Mouse (Mus musculus): Measurements from ENCODE around the gene Oit1. TPM values are rescaled to one million over a fixed set of nuclear protein-coding genes. Genes with fewer than 3 reads are reported as not detected.

The Oit1 gene
- polyA plus RNA-seq, 2 experiments, result 0.02 TPM; not detected in 1

- H3K9me3 ChIP-seq (ENCODE audit: control insufficient read depth, low read length), result no peaks in the 10 kb centered on the region
- H3K36me3 ChIP-seq (replicated peaks; ENCODE audit: control insufficient read depth, insufficient read depth, low read depth), result no peaks in the 10 kb centered on the region
- ATAC-seq (ENCODE audit: insufficient read depth) (no peak), DNase-seq (ENCODE audit: low read depth in 3 of 3, low spot score in 3 of 3) (no peak)
- H3K4me3 ChIP-seq (ENCODE audit: insufficient read depth in 1 of 2, low read depth in 2 of 2, low read length in 2 of 2), result no peak overlapping the region
- no peaks in the 10 kb centered on the region for H3K4me1 ChIP-seq (replicated peaks; ENCODE audit: control insufficient read depth in 2 of 2, insufficient read depth in 2 of 2, low read length in 1 of 2)
- 86% methylated on average over 3 of the region's 3 CpGs for WGBS (ENCODE audit: insufficient replicate concordance)
- H3K27me3 ChIP-seq (ENCODE audit: control insufficient read depth, insufficient read depth, low read length), result no peaks in the 10 kb centered on the region
- no peak overlapping the region for H3K27ac ChIP-seq
- no peak overlapping the region for H3K4me2 ChIP-seq (ENCODE audit: low read depth)
- no peak overlapping the region for H3K9ac ChIP-seq (replicated peaks)
- TF ChIP-seq CTCF (IDR thresholded peaks at IDR 0.05; ENCODE audit: low read depth) (no peak), EP300 (IDR thresholded peaks at IDR 0.05; ENCODE audit: low read depth) (no peak)
Observed at GRCm38 (mm10) chr14:8403310-8403709, 24.8 kb upstream of the Oit1 start.

- no peaks in the 10 kb centered on the region for H3K9me3 ChIP-seq (ENCODE audit: control insufficient read depth, low read length)
- DNase-seq (ENCODE audit: low read depth in 3 of 3, low spot score in 3 of 3), result no peak
- H3K36me3 ChIP-seq (replicated peaks; ENCODE audit: control insufficient read depth, insufficient read depth, low read depth), result no peaks in the 10 kb centered on the region
- ATAC-seq (ENCODE audit: insufficient read depth), result no peak
- no peak overlapping the region for H3K4me2 ChIP-seq (ENCODE audit: low read depth)
- no peaks in the 10 kb centered on the region; a peak in 1 of 4 replicates for H3K4me1 ChIP-seq (replicated peaks; ENCODE audit: control insufficient read depth in 2 of 2, insufficient read depth in 2 of 2, low read length in 1 of 2)
- H3K4me3 ChIP-seq (ENCODE audit: insufficient read depth in 1 of 2, low read depth in 2 of 2, low read length in 2 of 2), result no peak overlapping the region
- H3K27me3 ChIP-seq (ENCODE audit: control insufficient read depth, insufficient read depth, low read length), result no peaks in the 10 kb centered on the region
- no peak overlapping the region for H3K9ac ChIP-seq (replicated peaks)
- TF ChIP-seq CTCF (IDR thresholded peaks at IDR 0.05; ENCODE audit: low read depth) (no peak), EP300 (IDR thresholded peaks at IDR 0.05; ENCODE audit: low read depth) (no peak)
- H3K27ac ChIP-seq, result no peak overlapping the region
Observed at GRCm38 (mm10) chr14:8398507-8398906, 20.0 kb upstream of the Oit1 start.

- DNase-seq (ENCODE audit: low read depth in 3 of 3, low spot score in 3 of 3), result no peak
Observed at GRCm38 (mm10) chr14:8395690-8396287, 17.2 kb upstream of the Oit1 start.

GRCm38 (mm10) chr14:8392181-8392825 is 13.7 kb upstream of the Oit1 start:
- H3K27ac ChIP-seq, result no peak overlapping the region
- no peaks in the 10 kb centered on the region for H3K36me3 ChIP-seq (replicated peaks; ENCODE audit: control insufficient read depth, insufficient read depth, low read depth)
- H3K9me3 ChIP-seq (ENCODE audit: control insufficient read depth, low read length), result no peaks in the 10 kb centered on the region
- no peak overlapping the region for H3K4me3 ChIP-seq (ENCODE audit: insufficient read depth in 1 of 2, low read depth in 2 of 2, low read length in 2 of 2)
- H3K4me2 ChIP-seq (ENCODE audit: low read depth), result no peak overlapping the region
- whole genome bisulfite sequencing (ENCODE audit: insufficient replicate concordance), result 31% methylated on average over 6 of the region's 6 CpGs
- DNase-seq (ENCODE audit: low read depth in 3 of 3, low spot score in 3 of 3) (no peak), ATAC-seq (ENCODE audit: insufficient read depth) (no peak)
- no peak for TF ChIP-seq EP300 (IDR thresholded peaks at IDR 0.05; ENCODE audit: low read depth)
- no peak for TF ChIP-seq CTCF (IDR thresholded peaks at IDR 0.05; ENCODE audit: low read depth)
- H3K27me3 ChIP-seq (ENCODE audit: control insufficient read depth, insufficient read depth, low read length), result no peaks in the 10 kb centered on the region
- no peak overlapping the region for H3K9ac ChIP-seq (replicated peaks)
- no peaks in the 10 kb centered on the region; a peak in 1 of 4 replicates for H3K4me1 ChIP-seq (replicated peaks; ENCODE audit: control insufficient read depth in 2 of 2, insufficient read depth in 2 of 2, low read length in 1 of 2)

More at GRCm38 (mm10) chr14:8395690-8396287, 17.2 kb upstream of the Oit1 start:
- 59% methylated on average over 7 of the region's 7 CpGs for WGBS (ENCODE audit: insufficient replicate concordance)
- no peak overlapping the region for H3K4me2 ChIP-seq (ENCODE audit: low read depth)
- H3K27me3 ChIP-seq (ENCODE audit: control insufficient read depth, insufficient read depth, low read length), result no peaks in the 10 kb centered on the region
- no peak overlapping the region for H3K9ac ChIP-seq (replicated peaks)
- no peak for TF ChIP-seq EP300 (IDR thresholded peaks at IDR 0.05; ENCODE audit: low read depth)
- TF ChIP-seq CTCF (IDR thresholded peaks at IDR 0.05; ENCODE audit: low read depth), result no peak
- no peak overlapping the region for H3K4me3 ChIP-seq (ENCODE audit: insufficient read depth in 1 of 2, low read depth in 2 of 2, low read length in 2 of 2)
- no peaks in the 10 kb centered on the region for H3K9me3 ChIP-seq (ENCODE audit: control insufficient read depth, low read length)
- H3K4me1 ChIP-seq (replicated peaks; ENCODE audit: control insufficient read depth in 2 of 2, insufficient read depth in 2 of 2, low read length in 1 of 2), result no peaks in the 10 kb centered on the region; a peak in 1 of 4 replicates
- no peak overlapping the region for H3K27ac ChIP-seq
- H3K36me3 ChIP-seq (replicated peaks; ENCODE audit: control insufficient read depth, insufficient read depth, low read depth), result no peaks in the 10 kb centered on the region
- no peak for ATAC-seq (ENCODE audit: insufficient read depth)

- ATAC-seq (ENCODE audit: insufficient read depth), result no peak
- 71% methylated on average over 4 of the region's 4 CpGs for WGBS (ENCODE audit: insufficient replicate concordance)
Observed at GRCm38 (mm10) chr14:8369394-8369793, 9.2 kb downstream of the Oit1 start.

More at GRCm38 (mm10) chr14:8369394-8369793, 9.2 kb downstream of the Oit1 start:
- DNase-seq (ENCODE audit: low read depth in 3 of 3, low spot score in 3 of 3), result no peak
- no peaks in the 10 kb centered on the region for H3K4me1 ChIP-seq (replicated peaks; ENCODE audit: control insufficient read depth in 2 of 2, insufficient read depth in 2 of 2, low read length in 1 of 2)
- no peak overlapping the region for H3K27ac ChIP-seq
- H3K9ac ChIP-seq (replicated peaks), result no peak overlapping the region
- TF ChIP-seq CTCF (IDR thresholded peaks at IDR 0.05; ENCODE audit: low read depth) (no peak), EP300 (IDR thresholded peaks at IDR 0.05; ENCODE audit: low read depth) (no peak)
- H3K36me3 ChIP-seq (replicated peaks; ENCODE audit: control insufficient read depth, insufficient read depth, low read depth), result no peaks in the 10 kb centered on the region
- no peaks in the 10 kb centered on the region for H3K27me3 ChIP-seq (ENCODE audit: control insufficient read depth, insufficient read depth, low read length)
- H3K9me3 ChIP-seq (ENCODE audit: control insufficient read depth, low read length), result no peaks in the 10 kb centered on the region
- no peak overlapping the region for H3K4me3 ChIP-seq (ENCODE audit: insufficient read depth in 1 of 2, low read depth in 2 of 2, low read length in 2 of 2)
- H3K4me2 ChIP-seq (ENCODE audit: low read depth), result no peak overlapping the region
